Mouse (Mus musculus) midbrain, embryonic 16.5 days (tissue): Measurements from ENCODE around the gene Gm13290. TPM values are rescaled to one million over a fixed set of nuclear protein-coding genes. Genes with fewer than 3 reads are reported as not detected.
"Not testable (repeated sequence)": the region's sequence is repeated elsewhere in the genome, so short reads cannot be mapped to it uniquely, and the experiment has no call there.

Source experiments
- ATAC-seq: fragments of 200-750 bp; cut with Nextera tagmentation; 2 replicates; pipeline ENCODE4 v1.8.0; 2017; ENCODE audit warnings: moderate TSS enrichment
- H3K27ac ChIP-seq: fragments of 300-500 bp; sonication (generic); 2 replicates; pipeline ENCODE4 v1.5.1; 2014; ENCODE audit warnings: mild to moderate bottlenecking, low read length, mixed read lengths
- H3K27me3 ChIP-seq: fragments of 300-500 bp; sonication (generic); 2 replicates; pipeline ENCODE4 v1.6.1; 2014; ENCODE audit warnings: low read depth, low read length, mixed read lengths; ENCODE audit not compliant: control insufficient read depth, insufficient read depth
- H3K36me3 ChIP-seq: fragments of 300-500 bp; sonication (generic); 2 replicates; pipeline ENCODE4 v1.6.1; 2014; ENCODE audit warnings: mild to moderate bottlenecking, low read length, moderate library complexity, mixed read lengths; ENCODE audit not compliant: control insufficient read depth, insufficient read depth
- H3K4me1 ChIP-seq: fragments of 300-500 bp; sonication (generic); 2 replicates; pipeline ENCODE4 v1.6.1; 2014; ENCODE audit warnings: mild to moderate bottlenecking, low read length, mixed read lengths; ENCODE audit not compliant: control insufficient read depth, insufficient read depth
- H3K4me2 ChIP-seq: fragments of 300-500 bp; sonication (generic); 2 replicates; pipeline ENCODE4 v1.6.1; 2014; ENCODE audit warnings: mild to moderate bottlenecking, low read length, mixed read lengths
- H3K4me3 ChIP-seq: fragments of 300-500 bp; sonication (generic); 2 replicates; pipeline ENCODE4 v1.5.1; 2014; ENCODE audit warnings: low read depth, mild to moderate bottlenecking, low read length, moderate library complexity, mixed read lengths
- H3K9ac ChIP-seq: fragments of 300-500 bp; sonication (generic); 2 replicates; pipeline ENCODE4 v1.6.1; 2014; ENCODE audit warnings: low read depth, low read length, mixed read lengths
- H3K9me3 ChIP-seq: fragments of 300-500 bp; sonication (generic); replicated peaks from 2 replicates; pipeline ENCODE4 v1.6.1; 2014; ENCODE audit warnings: mild to moderate bottlenecking, low read length, mixed read lengths; ENCODE audit not compliant: control insufficient read depth, poor library complexity, severe bottlenecking
- WGBS: fragments of 180-500 bp; shearing (Covaris S2); extraction: QIAGEN DNeasy Blood & Tissue Kit; methylation state at CpG from one replicate; pipeline ENCODE4 v1.1.7; 2014; 5-methylcytosine and 5-hydroxymethylcytosine counted together
- polyA plus RNA-seq: library from polyadenylated mRNA; unstranded; fragments of >200 nt; fragmentation: Nextera tagmentation; extraction: Ambion mirVana; gene quantifications from 2 replicates; pipeline ENCODE4 v1.2.1, GENCODE M21; 2015

Gene Gm13290
- polyA plus RNA-seq, 1 experiment from 2014 or later = not detected

DNA sequence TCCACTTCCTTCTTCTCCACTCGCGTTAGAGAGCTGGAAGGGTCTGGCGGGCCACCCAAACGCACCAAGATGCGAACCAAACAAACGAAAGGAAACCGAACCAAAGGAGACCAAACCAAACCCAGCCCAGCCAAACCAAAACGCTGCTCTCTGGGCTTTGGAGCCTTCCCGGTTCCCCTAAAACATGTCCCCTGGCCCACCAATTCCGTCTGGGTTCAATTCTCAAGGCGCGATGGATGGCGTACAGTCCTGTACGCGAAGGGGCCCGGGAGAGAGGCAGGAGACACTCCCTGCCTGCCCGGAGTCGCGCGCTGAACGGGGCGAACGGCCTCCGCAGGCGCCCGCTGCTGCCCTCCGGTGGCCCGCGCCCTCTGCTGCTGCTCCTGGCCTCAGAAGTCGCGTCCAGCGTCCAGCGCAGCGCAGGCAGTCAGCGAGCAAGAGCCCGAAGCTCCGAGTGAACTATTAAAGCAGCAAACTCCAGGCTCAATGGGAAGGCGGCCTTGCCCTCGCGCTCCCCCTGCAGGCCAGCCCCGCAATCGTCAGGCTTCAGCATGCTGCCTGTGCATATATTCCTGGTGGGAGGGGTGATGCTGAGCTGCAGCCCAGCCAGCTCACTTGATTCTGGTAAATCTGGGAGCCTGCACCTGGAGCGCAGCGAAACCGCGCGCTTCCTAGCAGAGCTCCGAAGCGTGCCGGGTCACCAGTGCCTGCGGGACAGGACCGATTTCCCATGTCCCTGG, 20.5 kb downstream of the Gm13290 start, which contains the start of gene Gm13275:
Gene Gm13275, plus strand, starts transcription at position 552 of the 740 bp plus-strand sequence.
- WGBS = 0% methylated on average over 1 of the region's 52 CpGs
- H3K4me1 ChIP-seq, ATAC-seq, H3K4me2 ChIP-seq, H3K4me3 ChIP-seq, H3K27me3 ChIP-seq, H3K9ac ChIP-seq, H3K9me3 ChIP-seq, H3K36me3 ChIP-seq, H3K27ac ChIP-seq: not testable (repeated sequence)

DNA sequence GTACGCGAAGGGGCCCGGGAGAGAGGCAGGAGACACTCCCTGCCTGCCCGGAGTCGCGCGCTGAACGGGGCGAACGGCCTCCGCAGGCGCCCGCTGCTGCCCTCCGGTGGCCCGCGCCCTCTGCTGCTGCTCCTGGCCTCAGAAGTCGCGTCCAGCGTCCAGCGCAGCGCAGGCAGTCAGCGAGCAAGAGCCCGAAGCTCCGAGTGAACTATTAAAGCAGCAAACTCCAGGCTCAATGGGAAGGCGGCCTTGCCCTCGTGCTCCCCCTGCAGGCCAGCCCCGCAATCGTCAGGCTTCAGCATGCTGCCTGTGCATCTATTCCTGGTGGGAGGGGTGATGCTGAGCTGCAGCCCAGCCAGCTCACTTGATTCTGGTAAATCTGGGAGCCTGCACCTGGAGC, 23.5 kb downstream of the Gm13290 start, which contains the start of gene Gm13279:
Gene Gm13279, plus strand, starts transcription at position 301 of the 400 bp plus-strand sequence.
- H3K27me3 ChIP-seq, ATAC-seq, H3K4me2 ChIP-seq, H3K9ac ChIP-seq, H3K9me3 ChIP-seq, H3K27ac ChIP-seq, H3K36me3 ChIP-seq, H3K4me3 ChIP-seq, H3K4me1 ChIP-seq: not testable (repeated sequence)
- no CpG with 5 or more reads among the region's 28 CpGs for WGBS

DNA sequence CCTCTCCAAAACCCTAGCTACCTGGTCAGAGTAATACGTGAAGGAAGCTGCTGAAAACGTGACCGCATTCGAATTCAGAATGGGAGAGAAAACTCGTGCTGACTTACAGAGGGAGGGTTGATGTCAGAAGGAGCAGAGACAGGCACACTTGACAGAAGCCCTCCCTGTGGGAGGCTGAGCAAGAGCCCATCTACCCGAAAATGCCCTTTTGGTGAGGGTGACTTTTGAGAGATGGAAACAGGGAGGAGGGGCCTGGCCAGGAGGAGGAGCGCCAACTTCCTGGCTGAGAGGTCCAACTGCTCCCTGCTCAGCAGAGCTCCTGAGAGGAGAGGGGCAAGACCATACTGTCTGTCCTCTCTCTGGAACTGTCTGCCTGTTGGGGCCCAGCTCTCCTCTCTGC, 25.7 kb downstream of the Gm13290 start, which contains the start of gene Gm13285:
Gene Gm13285, plus strand, starts transcription at position 301 of the 400 bp plus-strand sequence.
- H3K9me3 ChIP-seq, H3K4me3 ChIP-seq, H3K27me3 ChIP-seq, ATAC-seq, H3K9ac ChIP-seq, H3K4me1 ChIP-seq, H3K27ac ChIP-seq, H3K4me2 ChIP-seq, H3K36me3 ChIP-seq: not testable (repeated sequence)
- WGBS = 9% methylated on average over 4 of the region's 7 CpGs

DNA sequence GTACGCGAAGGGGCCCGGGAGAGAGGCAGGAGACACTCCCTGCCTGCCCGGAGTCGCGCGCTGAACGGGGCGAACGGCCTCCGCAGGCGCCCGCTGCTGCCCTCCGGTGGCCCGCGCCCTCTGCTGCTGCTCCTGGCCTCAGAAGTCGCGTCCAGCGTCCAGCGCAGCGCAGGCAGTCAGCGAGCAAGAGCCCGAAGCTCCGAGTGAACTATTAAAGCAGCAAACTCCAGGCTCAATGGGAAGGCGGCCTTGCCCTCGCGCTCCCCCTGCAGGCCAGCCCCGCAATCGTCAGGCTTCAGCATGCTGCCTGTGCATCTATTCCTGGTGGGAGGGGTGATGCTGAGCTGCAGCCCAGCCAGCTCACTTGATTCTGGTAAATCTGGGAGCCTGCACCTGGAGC, 29.3 kb downstream of the Gm13290 start, which contains the start of gene Gm13287:
Gene Gm13287, plus strand, starts transcription at position 301 of the 400 bp plus-strand sequence.
- not testable (repeated sequence) for H3K27ac ChIP-seq, H3K36me3 ChIP-seq, H3K9ac ChIP-seq, H3K4me1 ChIP-seq, H3K4me3 ChIP-seq, H3K9me3 ChIP-seq, H3K4me2 ChIP-seq, ATAC-seq, H3K27me3 ChIP-seq
- WGBS = no CpG with 5 or more reads among the region's 29 CpGs

DNA sequence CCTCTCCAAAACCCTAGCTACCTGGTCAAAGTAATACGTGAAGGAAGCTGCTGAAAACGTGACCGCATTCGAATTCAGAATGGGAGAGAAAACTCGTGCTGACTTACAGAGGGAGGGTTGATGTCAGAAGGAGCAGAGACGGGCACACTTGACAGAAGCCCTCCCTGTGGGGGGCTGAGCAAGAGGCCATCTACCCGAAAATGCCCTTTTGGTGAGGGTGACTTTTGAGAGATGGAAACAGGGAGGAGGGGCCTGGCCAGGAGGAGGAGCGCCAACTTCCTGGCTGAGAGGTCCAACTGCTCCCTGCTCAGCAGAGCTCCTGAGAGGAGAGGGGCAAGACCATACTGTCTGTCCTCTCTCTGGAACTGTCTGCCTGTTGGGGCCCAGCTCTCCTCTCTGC, 31.6 kb downstream of the Gm13290 start, which contains the start of gene Gm13288:
Gene Gm13288, plus strand, starts transcription at position 301 of the 400 bp plus-strand sequence.
- not testable (repeated sequence) for H3K9ac ChIP-seq, ATAC-seq, H3K9me3 ChIP-seq, H3K36me3 ChIP-seq, H3K4me1 ChIP-seq, H3K27me3 ChIP-seq, H3K27ac ChIP-seq
- H3K4me2 ChIP-seq = peak within 1 kb of the TSS; percentile 45
- H3K4me3 ChIP-seq = peak within 1 kb of the TSS; percentile 24; the same call in 1 of the 2 replicates
- no CpG with 5 or more reads among the region's 8 CpGs for WGBS

DNA sequence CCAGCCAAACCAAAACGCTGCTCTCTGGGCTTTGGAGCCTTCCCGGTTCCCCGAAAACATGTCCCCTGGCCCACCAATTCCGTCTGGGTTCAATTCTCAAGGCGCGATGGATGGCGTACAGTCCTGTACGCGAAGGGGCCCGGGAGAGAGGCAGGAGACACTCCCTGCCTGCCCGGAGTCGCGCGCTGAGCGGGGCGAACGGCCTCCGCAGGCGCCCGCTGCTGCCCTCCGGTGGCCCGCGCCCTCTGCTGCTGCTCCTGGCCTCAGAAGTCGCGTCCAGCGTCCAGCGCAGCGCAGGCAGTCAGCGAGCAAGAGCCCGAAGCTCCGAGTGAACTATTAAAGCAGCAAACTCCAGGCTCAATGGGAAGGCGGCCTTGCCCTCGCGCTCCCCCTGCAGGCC, 32.1 kb downstream of the Gm13290 start:
- not testable (repeated sequence) for H3K27me3 ChIP-seq, H3K36me3 ChIP-seq, H3K4me1 ChIP-seq, H3K27ac ChIP-seq, H3K9me3 ChIP-seq, ATAC-seq, H3K9ac ChIP-seq
- WGBS = no CpG with 5 or more reads among the region's 34 CpGs
- Histone ChIP-seq H3K4me2 (peak overlapping the region; percentile 45), H3K4me3 (peak overlapping the region; percentile 24; the same call in 1 of the 2 replicates)

DNA sequence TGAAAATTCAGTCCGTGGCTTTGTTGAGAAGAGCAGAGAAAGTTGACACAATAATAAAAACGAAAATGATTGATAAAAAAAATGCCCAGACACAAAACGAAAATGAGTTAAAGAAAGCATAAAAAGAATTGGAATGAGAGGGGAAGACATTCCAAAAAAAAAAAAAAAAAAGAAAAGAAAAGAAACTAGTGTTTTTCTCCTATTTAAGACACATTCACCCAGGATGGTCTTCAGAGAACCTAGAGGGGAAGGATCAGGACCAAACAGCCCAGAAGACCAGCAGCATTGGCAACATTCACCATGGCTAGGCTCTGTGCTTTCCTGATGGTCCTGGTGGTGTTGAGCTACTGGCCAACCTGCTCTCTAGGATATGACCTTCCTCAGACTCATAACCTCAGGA, 42.3 kb downstream of the Gm13290 start, which contains the start of gene Ifna7:
Gene Ifna7, plus strand, starts transcription at position 301 of the 400 bp plus-strand sequence.
- no peak within 1 kb of the TSS for H3K27ac ChIP-seq
- H3K4me2 ChIP-seq = no peak within 1 kb of the TSS
- no peak within 1 kb of the TSS for H3K4me3 ChIP-seq
- H3K27me3 ChIP-seq = no peaks in the 10 kb centered on the region
- H3K9ac ChIP-seq = no peak within 1 kb of the TSS
- WGBS = 62% methylated on average over 3 of the region's 3 CpGs
- H3K4me1 ChIP-seq = no peaks in the 10 kb centered on the region
- no peak for ATAC-seq
- no peaks in the 10 kb centered on the region for H3K36me3 ChIP-seq
- H3K9me3 ChIP-seq = no peaks in the 10 kb centered on the region

DNA sequence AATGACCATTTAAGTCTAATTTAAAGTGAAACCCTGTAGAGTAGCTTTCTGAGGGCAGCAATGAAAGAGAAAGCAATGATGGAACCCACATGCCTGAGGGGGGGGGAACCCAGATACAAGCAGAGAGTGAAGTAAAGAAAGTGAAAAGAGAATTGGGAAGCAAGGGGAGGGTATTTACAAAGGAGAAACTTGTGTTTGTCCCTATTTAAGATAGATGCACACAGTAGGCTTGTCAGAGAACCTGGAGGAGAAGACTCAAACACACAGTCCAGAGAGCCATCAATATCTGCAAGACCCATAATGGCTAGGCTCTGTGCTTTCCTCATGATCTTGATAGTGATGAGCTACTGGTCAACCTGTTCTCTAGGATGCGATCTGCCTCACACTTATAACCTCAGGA, 46.0 kb downstream of the Gm13290 start, which contains the start of gene Ifna11:
Gene Ifna11, plus strand, starts transcription at position 301 of the 400 bp plus-strand sequence.
- H3K9me3 ChIP-seq = no peaks in the 10 kb centered on the region

DNA sequence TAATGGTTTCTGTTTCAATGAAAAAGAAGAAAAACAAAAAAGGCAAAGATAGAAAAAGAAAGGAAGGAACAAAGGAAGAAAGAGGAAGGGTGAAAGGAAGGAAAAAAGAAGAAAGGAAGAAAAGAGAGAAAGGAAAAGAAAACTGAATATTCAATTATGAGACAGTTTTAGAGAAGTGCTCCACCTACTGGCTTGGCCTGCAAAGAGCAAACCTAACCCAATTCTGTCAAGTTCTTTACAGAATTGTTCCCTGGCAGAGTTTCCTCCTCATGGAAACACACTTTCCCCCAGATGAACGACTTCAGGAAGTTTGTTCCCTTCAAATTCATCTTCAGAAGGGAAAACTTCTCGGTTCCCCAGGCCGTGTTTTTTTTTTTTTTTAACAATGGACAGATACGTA, 49.4 kb downstream of the Gm13290 start:
- H3K27me3 ChIP-seq = no peaks in the 10 kb centered on the region
- H3K4me3 ChIP-seq = no peak overlapping the region
- no peaks in the 10 kb centered on the region for H3K4me1 ChIP-seq
- no peaks in the 10 kb centered on the region for H3K9me3 ChIP-seq
- H3K4me2 ChIP-seq = no peak overlapping the region
- ATAC-seq = no peak
- 25% methylated on average over 4 of the region's 4 CpGs for WGBS
- no peaks in the 10 kb centered on the region for H3K36me3 ChIP-seq
- no peak overlapping the region for H3K27ac ChIP-seq
- no peak overlapping the region for H3K9ac ChIP-seq

More for the DNA sequence above, 46.0 kb downstream of the Gm13290 start, which contains the start of gene Ifna11:
- H3K4me2 ChIP-seq = no peak within 1 kb of the TSS
- ATAC-seq = no peak
- H3K27me3 ChIP-seq = no peaks in the 10 kb centered on the region
- H3K36me3 ChIP-seq = no peaks in the 10 kb centered on the region
- H3K4me1 ChIP-seq = no peaks in the 10 kb centered on the region
- no peak within 1 kb of the TSS for H3K4me3 ChIP-seq
- no peak within 1 kb of the TSS for H3K9ac ChIP-seq
- WGBS = 100% methylated on average over 1 of the region's 1 CpGs
- H3K27ac ChIP-seq = no peak within 1 kb of the TSS
